ENCODE assay signal across 7 mouse cellular contexts in genomic region chr10:75104191-75105098, GRCm38 (mm10). TPM values are rescaled to one million over a fixed set of nuclear protein-coding genes. Genes with fewer than 3 reads are reported as not detected.
DNase-seq lines count a peak whose midpoint lies in the region; ATAC-seq and TF ChIP-seq lines count a peak whose summit lies in the region.

No protein-coding gene starts in this region.

- H3K4me1 ChIP-seq in intestine, embryonic 16.5 days (ENCODE audit: control insufficient read depth, insufficient read depth, low read length): peaks cover 35% of the 10 kb centered on the region
- H3K4me1 ChIP-seq in neural tube, embryonic 14.5 days (ENCODE audit: control insufficient read depth, insufficient read depth, low read length): peaks cover 20% of the 10 kb centered on the region; the same call in 1 of the 2 replicates

- intact Hi-C loops in gastrocnemius, adult 2 months (cut with DNase I): loop anchor here (5.0 kb wide), 2 partner anchors 42 to 43 kb away; partner anchors contain the start of gene Bcr

- peak overlapping the region; percentile 28; the same call in 1 of the 2 replicates for H3K4me3 ChIP-seq in gastrocnemius, adult 2 months
- no peak overlapping the region for H3K4me3 ChIP-seq in intestine, embryonic 16.5 days (ENCODE audit: low read length)
- H3K4me3 ChIP-seq in neural tube, embryonic 14.5 days (ENCODE audit: low read depth, low read length): no peak overlapping the region

- WGBS in intestine, embryonic 16.5 days: 44% methylated on average over 9 of the region's 9 CpGs
- 70% methylated on average over 9 of the region's 9 CpGs for whole genome bisulfite sequencing in neural tube, embryonic 14.5 days

- no peaks in the 10 kb centered on the region for H3K27me3 ChIP-seq in intestine, embryonic 16.5 days (replicated peaks; ENCODE audit: control insufficient read depth, insufficient read depth, low read length)
- no peaks in the 10 kb centered on the region for H3K27me3 ChIP-seq in neural tube, embryonic 14.5 days (ENCODE audit: control insufficient read depth, insufficient read depth, low read length)

- no peak for TF ChIP-seq CTCF in gastrocnemius, adult 2 months (IDR thresholded peaks at IDR 0.05)

- no peak overlapping the region for H3K4me2 ChIP-seq in intestine, embryonic 16.5 days (ENCODE audit: low read depth, low read length)
- no peak overlapping the region for H3K4me2 ChIP-seq in neural tube, embryonic 14.5 days (ENCODE audit: low read depth, low read length)

- no peaks in the 10 kb centered on the region for H3K9me3 ChIP-seq in intestine, embryonic 16.5 days (ENCODE audit: control insufficient read depth, low read length)
- no peaks in the 10 kb centered on the region for H3K9me3 ChIP-seq in neural tube, embryonic 14.5 days (ENCODE audit: control insufficient read depth, low read length)

- no peaks in the 10 kb centered on the region for H3K36me3 ChIP-seq in intestine, embryonic 16.5 days (ENCODE audit: control insufficient read depth, insufficient read depth, low read length)
- no peaks in the 10 kb centered on the region for H3K36me3 ChIP-seq in neural tube, embryonic 14.5 days (ENCODE audit: control insufficient read depth, insufficient read depth, low read length)

- peak; percentile 59 for ATAC-seq in intestine, embryonic 16.5 days
- ATAC-seq in neural tube, embryonic 14.5 days (ENCODE audit: low read depth): peak; percentile 54; the same call in 1 of the 2 replicates

- peak overlapping the region; percentile 80 for H3K27ac ChIP-seq in gastrocnemius, adult 2 months
- peak overlapping the region; percentile 39 for H3K27ac ChIP-seq in intestine, embryonic 16.5 days (ENCODE audit: low read length)
- no peak overlapping the region for H3K27ac ChIP-seq in neural tube, embryonic 14.5 days (ENCODE audit: low read depth, low read length)

- H3K9ac ChIP-seq in intestine, embryonic 16.5 days (ENCODE audit: low read depth, low read length): no peak overlapping the region
- no peak overlapping the region for H3K9ac ChIP-seq in neural tube, embryonic 14.5 days (replicated peaks; ENCODE audit: low read depth, low read length)

- DNase-seq in left cerebral cortex, adult 18-20 months (ENCODE audit: low spot score in 2 of 2): peak; percentile 43 to 55
- DNase-seq in left cerebral cortex, adult 11 months (ENCODE audit: low spot score): no peak
- peak; percentile 50 to 75 for DNase-seq in adrenal gland, postnatal 36 days
- DNase-seq in gastrocnemius, adult 2 months: peak; percentile 76
- no peak for DNase-seq in layer of hippocampus, postnatal 14 days (ENCODE audit: low spot score in 2 of 2)

RNA-seq across cellular contexts. Expression of gene Bcr, which starts 44.1 kb away (rescaled TPM):
- total RNA-seq in left cerebral cortex, adult 18-20 months (2021): 100 to 1,000 TPM; 102 to 109 TPM
- total RNA-seq in adrenal gland, postnatal 36 days (2021): 10 to 100 TPM; 33.8 to 47.7 TPM
- total RNA-seq in gastrocnemius, adult 2 months (2021): 1 to 10 TPM; 4.1 to 5.1 TPM
- 18.5 and 20.1 TPM in 2 replicates for polyA plus RNA-seq in intestine, embryonic 16.5 days (2015; fragmentation: Nextera tagmentation; extraction: Ambion mirVana)
- polyA plus RNA-seq in neural tube, embryonic 14.5 days (2014; fragmentation: Nextera tagmentation; extraction: Ambion mirVana): 23.3 and 26.4 TPM in 2 replicates
- 10 to 100 TPM; 75.0 to 83.2 TPM for total RNA-seq in layer of hippocampus, postnatal 14 days (2021)

Comparison
In these comparisons a context has a peak if more than half of its experiments do, and no peak if none do; other contexts are left out.
1. DNase-seq: peak in left cerebral cortex, adult 18-20 months (2 of 2), adrenal gland, postnatal 36 days (2 of 2) and gastrocnemius, adult 2 months (single experiment); none in left cerebral cortex, adult 11 months (single experiment) and layer of hippocampus, postnatal 14 days (0 of 2).
2. RNA of gene Bcr, which starts 44.1 kb away (total RNA-seq): 102 to 109 TPM in left cerebral cortex, adult 18-20 months, 75.0 to 83.2 TPM in layer of hippocampus, postnatal 14 days and 33.8 to 47.7 TPM in adrenal gland, postnatal 36 days; 4.1 to 5.1 TPM in gastrocnemius, adult 2 months; every median in the first group is over 4 times any median in the second.